Mouse (Mus musculus) gastrocnemius, adult 8-10 months (tissue): ENCODE results near the gene Trim3. TPM values are rescaled to one million over a fixed set of nuclear protein-coding genes. Genes with fewer than 3 reads are reported as not detected.

Experiments
- DNase-seq, 2 experiments: peaks; one replicate each; pipeline ENCODE4 v3.0.0; 2022; ENCODE audit warnings: low spot score in 2 of 2
- total RNA-seq, 4 experiments: library from RNA; stranded (reverse); gene quantifications; 2 replicates each; pipeline ENCODE4 v1.2.4; 2022

Gene Trim3
- total RNA-seq, 4 experiments from 2014 or later = 10.0 to 14.9 (median 12.3) TPM

- DNase-seq = no peak
Observed at GRCm38 (mm10) chr7:105559016-105559415, 74.4 kb downstream of the Trim3 start.

DNA sequence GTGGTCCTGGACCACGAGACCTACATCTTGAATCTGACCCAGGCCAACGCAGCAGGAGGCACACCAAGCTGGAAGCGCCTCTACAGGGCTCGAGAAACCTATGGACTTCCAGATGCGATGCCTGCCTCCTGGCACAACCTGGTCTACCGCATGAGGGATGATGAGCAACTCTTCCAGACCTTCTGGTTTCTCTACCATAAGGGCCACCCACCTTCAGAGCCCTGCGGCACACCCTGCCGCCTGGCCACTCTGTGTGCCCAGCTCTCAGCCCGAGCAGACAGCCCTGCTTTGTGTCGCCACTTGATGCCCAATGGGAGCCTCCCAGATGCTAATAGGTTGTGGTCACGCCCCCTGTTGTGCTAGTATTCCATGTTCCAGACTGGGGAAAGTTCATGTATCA lies 75.7 kb downstream of the Trim3 start:
- no peak for DNase-seq

GRCm38 (mm10) chr7:105556406-105556805 lies 77.0 kb downstream of the Trim3 start:
- no peak for DNase-seq

GRCm38 (mm10) chr7:105555571-105555970 lies 77.8 kb downstream of the Trim3 start:
- no peak for DNase-seq

Other genes with a start within 250 kb of the Trim3 start
- gene Fam160a2, start 233.5 kb downstream of the Trim3 start, total RNA-seq = 10 to 100 TPM; 10.6 to 14.2 (median 11.8) TPM
- not detected for gene Cnga4, start 229.0 kb downstream of the Trim3 start, total RNA-seq
- not detected for gene Cckbr, start 207.8 kb downstream of the Trim3 start, total RNA-seq
- gene Cavin3, start 151.3 kb downstream of the Trim3 start, total RNA-seq = 10 to 100 TPM in 1 of 4 experiments, 1 to 10 TPM in 3; 3.5 to 10.5 (median 6.7) TPM
- 10 to 100 TPM; 47.6 to 60.6 (median 56.7) TPM for gene Smpd1, start 79.2 kb downstream of the Trim3 start, total RNA-seq
- gene Apbb1, start 51.9 kb downstream of the Trim3 start, total RNA-seq = 1 to 10 TPM; 4.7 to 8.0 (median 6.8) TPM
- under 1 TPM in 1 of 4 experiments, not detected in 3; 0.64 TPM for gene Hpx, start 33.4 kb downstream of the Trim3 start, total RNA-seq
- 10 to 100 TPM; 57.2 to 68.1 (median 62.0) TPM for gene Timm10b, start 6.5 kb upstream of the Trim3 start, total RNA-seq
- 1 to 10 TPM; 3.3 to 7.9 (median 6.2) TPM for gene Arfip2, start 6.8 kb upstream of the Trim3 start, total RNA-seq
- 1 to 10 TPM in 2 of 4 experiments, under 1 TPM in 2; 0.48 to 5.2 (median 2.2) TPM for gene Gm45799, start 7.0 kb upstream of the Trim3 start, total RNA-seq
- gene Dnhd1, start 17.3 kb upstream of the Trim3 start, total RNA-seq = under 1 TPM; 0.09 to 0.19 (median 0.11) TPM
- gene Ilk, start 103.0 kb upstream of the Trim3 start, total RNA-seq = 10 to 100 TPM; 35.7 to 41.8 (median 38.3) TPM
- 10 to 100 TPM; 10.5 to 15.6 (median 13.4) TPM for gene Rrp8, start 103.8 kb upstream of the Trim3 start, total RNA-seq
- 100 to 1,000 TPM in 1 of 4 experiments, 10 to 100 TPM in 3; 89.4 to 106 (median 97.8) TPM for gene Taf10, start 110.8 kb upstream of the Trim3 start, total RNA-seq
- gene Tpp1, start 118.7 kb upstream of the Trim3 start, total RNA-seq = 10 to 100 TPM; 35.3 to 54.3 (median 47.8) TPM
- gene Dchs1, start 154.1 kb upstream of the Trim3 start, total RNA-seq = 1 to 10 TPM; 1.4 to 2.1 (median 1.7) TPM
- 100 to 1,000 TPM; 108 to 123 (median 112) TPM for gene Mrpl17, start 177.5 kb upstream of the Trim3 start, total RNA-seq